Mouse (Mus musculus) testis, adult 2 months (tissue): ENCODE measurements around the gene Ric8b. TPM values are rescaled to one million over a fixed set of nuclear protein-coding genes. Genes with fewer than 3 reads are reported as not detected.

Experiments used
- H3K27ac ChIP-seq: fragments of 200-500 bp; 2 replicates; pipeline ENCODE4 v1.5.1; 2012; ENCODE audit warnings: low read depth, low read length; ENCODE audit not compliant: control insufficient read depth, insufficient read depth
- H3K27me3 ChIP-seq: fragments of 200-500 bp; 2 replicates; pipeline ENCODE4 v1.6.1; 2012; ENCODE audit warnings: mild to moderate bottlenecking, low read length, moderate library complexity; ENCODE audit not compliant: control insufficient read depth, insufficient read depth
- H3K36me3 ChIP-seq: fragments of 200-500 bp; 2 replicates; pipeline ENCODE4 v1.6.1; 2012; ENCODE audit warnings: mild to moderate bottlenecking, low read length; ENCODE audit not compliant: control insufficient read depth, insufficient read depth
- H3K4me1 ChIP-seq: fragments of 200-500 bp; 2 replicates; pipeline ENCODE4 v1.6.1; 2012; ENCODE audit warnings: low read length; ENCODE audit not compliant: control insufficient read depth, insufficient read depth
- H3K4me3 ChIP-seq: fragments of 200-500 bp; 2 replicates; pipeline ENCODE4 v1.5.1; 2012; ENCODE audit warnings: low read depth, mild to moderate bottlenecking, low read length, moderate library complexity, mixed read lengths; ENCODE audit not compliant: control insufficient read depth
- CTCF ChIP-seq: fragments of 200-500 bp; IDR thresholded peaks from 2 replicates; pipeline ENCODE4 v1.5.1; 2012; ENCODE audit warnings: low read depth, mild to moderate bottlenecking, inconsistent platforms, low read length, moderate library complexity; ENCODE audit not compliant: control insufficient read depth, insufficient read depth, insufficient replicate concordance
- POLR2A ChIP-seq: fragments of 200-500 bp; IDR thresholded peaks from 2 replicates; pipeline ENCODE4 v1.6.1; 2012; ENCODE audit warnings: low read depth, mild to moderate bottlenecking, inconsistent platforms, low read length, moderate library complexity; ENCODE audit not compliant: control insufficient read depth
- polyA plus RNA-seq: library from polyadenylated mRNA; depleted of rRNA; stranded (reverse); fragments of >200 nt; gene quantifications from 2 replicates; pipeline ENCODE4 v1.2.3, GENCODE M21; 2012; rRNA removed

The Ric8b gene
- polyA plus RNA-seq, 1 experiment: 3.4 TPM

- H3K36me3 ChIP-seq: no peaks in the 10 kb centered on the region
- no peaks in the 10 kb centered on the region for H3K27me3 ChIP-seq
- no peak overlapping the region for H3K4me3 ChIP-seq
- no peak overlapping the region for H3K27ac ChIP-seq
- no peak for TF ChIP-seq CTCF
- no peak for TF ChIP-seq POLR2A
- peaks cover 7% of the 10 kb centered on the region for H3K4me1 ChIP-seq
Measured at GRCm38 (mm10) chr10:85048008-85048407, 130.6 kb downstream of the Ric8b start.

DNA sequence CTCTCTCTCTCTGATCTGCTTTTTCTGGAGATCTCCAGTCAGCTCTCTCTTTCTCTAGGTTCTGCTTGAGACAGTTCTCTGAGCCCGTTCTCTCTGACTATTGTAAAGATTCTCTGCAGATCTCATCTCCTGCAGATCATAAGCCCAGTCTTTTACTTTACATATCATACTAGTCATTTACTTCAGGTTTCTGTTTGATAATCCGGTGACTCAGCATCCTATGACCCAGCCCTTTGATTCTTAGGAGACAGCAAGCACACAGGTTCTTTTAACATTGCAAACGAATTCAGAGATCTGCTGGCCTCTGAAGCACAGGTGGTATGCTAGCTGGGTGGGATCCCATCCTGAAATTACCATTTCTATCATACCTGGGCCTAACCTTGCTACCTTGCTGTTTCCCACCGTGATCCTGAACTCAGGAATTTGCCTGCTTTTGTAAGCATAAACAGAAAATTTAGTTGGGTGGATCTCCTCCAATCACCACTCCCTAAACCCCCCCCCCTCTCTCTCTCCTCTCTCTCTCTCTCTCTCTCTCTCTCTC lies 133.3 kb downstream of the Ric8b start:
- H3K27ac ChIP-seq: no peak overlapping the region
- peaks cover 4% of the 10 kb centered on the region for H3K4me1 ChIP-seq
- no peak overlapping the region for H3K4me3 ChIP-seq
- no peaks in the 10 kb centered on the region for H3K27me3 ChIP-seq
- TF ChIP-seq CTCF (no peak), POLR2A (no peak)
- H3K36me3 ChIP-seq: no peaks in the 10 kb centered on the region

DNA sequence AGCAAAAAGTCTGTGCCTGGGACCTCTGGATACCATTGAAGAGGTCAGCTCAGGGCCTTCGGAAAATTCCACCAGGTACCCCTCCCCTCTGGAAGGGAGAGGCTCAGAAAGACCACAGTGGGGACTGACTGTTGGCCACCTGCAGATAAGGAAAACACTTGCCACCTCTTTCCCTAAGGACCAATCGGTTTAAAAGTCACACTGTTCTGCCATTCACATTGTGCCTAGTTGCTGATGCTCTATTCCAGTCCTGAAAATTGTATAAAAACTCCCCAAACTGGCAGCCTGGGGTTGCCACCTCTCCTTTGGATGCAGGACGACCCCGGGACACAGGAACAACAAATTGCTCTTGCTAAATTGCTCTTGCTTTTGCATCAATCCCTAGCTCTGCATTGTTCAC lies 135.0 kb downstream of the Ric8b start:
- peaks cover 4% of the 10 kb centered on the region for H3K4me1 ChIP-seq
- H3K36me3 ChIP-seq: no peaks in the 10 kb centered on the region
- H3K4me3 ChIP-seq: no peak overlapping the region
- no peak for TF ChIP-seq CTCF
- TF ChIP-seq POLR2A: no peak
- H3K27ac ChIP-seq: no peak overlapping the region
- H3K27me3 ChIP-seq: no peaks in the 10 kb centered on the region

- H3K27me3 ChIP-seq: no peaks in the 10 kb centered on the region
- no peak for TF ChIP-seq POLR2A
- no peak for TF ChIP-seq CTCF
- H3K4me1 ChIP-seq: peaks cover 4% of the 10 kb centered on the region
- no peak overlapping the region for H3K4me3 ChIP-seq
- no peak overlapping the region for H3K27ac ChIP-seq
- no peaks in the 10 kb centered on the region for H3K36me3 ChIP-seq
Measured at GRCm38 (mm10) chr10:85054876-85055275, 137.5 kb downstream of the Ric8b start.

Other genes starting within 250 kb of the Ric8b start
- 83.8 and 93.1 TPM in 2 replicates for gene Rfx4, start 161.6 kb upstream of the Ric8b start, polyA plus RNA-seq
- 1,614 and 2,043 TPM in 2 replicates for gene Fhl4, start 184.9 kb downstream of the Ric8b start, polyA plus RNA-seq
- gene Tmem263, start 185.0 kb downstream of the Ric8b start, polyA plus RNA-seq: 5.7 and 6.4 TPM in 2 replicates
- gene Mterf2, start 210.4 kb downstream of the Ric8b start, polyA plus RNA-seq: 3.4 and 4.2 TPM in 2 replicates